Mouse (Mus musculus) bone marrow macrophage, adult 2 months (primary cell): ENCODE measurements around the gene Sumo3.

Experiments used
- CTCF ChIP-seq: IDR thresholded peaks from 2 replicates; pipeline ENCODE4 v1.5.1; 2012; ENCODE audit warnings: low read depth, mild to moderate bottlenecking, low read length, moderate library complexity
- POLR2A ChIP-seq: IDR thresholded peaks from 2 replicates; pipeline ENCODE4 v1.6.1; 2012; ENCODE audit warnings: mild to moderate bottlenecking, low read depth, low read length, borderline replicate concordance

GRCm38 (mm10) chr10:77587091-77587775, 18.7 kb upstream of the Sumo3 start:
- TF ChIP-seq POLR2A (no peak), CTCF (no peak)
